Mouse (Mus musculus) cerebellum, postnatal 36 days (tissue): ENCODE results near the gene Aco2.

ENCODE experiments used
- DNase-seq, 2 experiments: peaks; one replicate each; pipeline ENCODE4 v3.0.0; 2021 to 2022; ENCODE audit warnings: mixed read lengths in 2 of 2

The Aco2 gene

DNA sequence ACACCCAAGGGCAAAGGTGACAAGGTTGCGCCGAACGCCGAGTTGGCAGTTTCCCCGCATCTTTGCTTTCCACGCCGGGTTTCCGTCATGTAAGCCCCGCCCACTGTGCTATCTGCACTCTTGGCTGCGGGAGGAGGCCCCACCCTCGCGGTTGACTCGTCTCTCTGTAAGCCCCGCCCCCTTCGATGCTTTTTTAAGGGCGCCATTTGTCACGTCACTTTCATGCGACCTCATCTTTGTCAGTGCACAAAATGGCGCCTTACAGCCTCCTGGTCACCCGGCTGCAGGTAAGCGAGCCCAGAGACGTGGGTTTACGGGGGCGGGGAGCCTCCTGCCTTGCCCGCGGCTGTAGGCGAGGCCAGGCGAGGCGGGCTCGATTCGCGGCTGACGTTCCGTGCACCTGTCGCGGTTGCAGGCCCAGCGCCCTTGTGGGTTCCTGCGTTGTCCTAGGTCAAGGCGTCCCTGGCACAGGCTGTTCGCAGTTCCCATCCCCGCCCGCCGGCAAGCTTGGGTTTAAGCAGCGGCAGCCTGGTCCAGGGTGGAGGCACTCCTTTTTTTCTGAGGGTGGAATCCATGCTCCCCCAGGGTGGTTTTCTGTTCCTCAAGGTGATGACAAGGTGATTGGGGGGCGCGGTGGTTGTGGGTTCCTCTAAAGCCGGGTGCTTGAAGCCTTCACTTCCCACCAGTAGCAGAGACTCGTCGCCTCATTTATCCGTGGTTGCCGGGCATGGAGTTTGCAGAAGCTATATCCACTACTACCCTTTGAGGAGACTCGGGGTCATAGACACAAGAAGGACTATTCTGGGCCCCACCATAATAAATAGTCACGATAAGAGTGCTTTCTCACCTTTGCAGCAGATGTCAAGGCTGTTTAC lies at the start of gene Aco2:
TSS of gene Aco2 (plus strand) at position 48 of the 875 bp plus-strand sequence.
- DNase-seq = peak; percentile 99 to 100

GRCm38 (mm10) chr15:81822631-81823030 lies 49.5 kb upstream of the Aco2 start:
- DNase-seq = no peak

DNA sequence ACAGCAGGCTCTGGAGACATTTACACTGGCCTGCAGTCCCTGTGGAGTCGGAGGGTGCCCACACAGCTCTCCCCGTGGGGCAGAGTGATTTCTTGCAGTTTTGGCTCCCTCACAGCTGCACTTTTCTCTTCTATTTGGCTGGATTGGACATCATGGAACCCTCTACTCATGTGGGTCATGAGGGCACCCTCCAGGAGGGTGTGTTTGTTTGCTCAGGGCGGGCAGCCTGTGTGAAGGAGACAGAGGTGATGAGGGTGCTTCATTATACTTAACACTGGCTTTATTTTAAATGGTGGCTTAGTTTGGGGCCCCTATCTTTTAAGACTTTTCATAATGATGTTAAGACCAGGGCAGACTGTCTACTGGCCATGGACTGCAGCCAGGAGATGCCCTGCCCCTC lies 47.3 kb upstream of the Aco2 start:
- no peak for DNase-seq

DNA sequence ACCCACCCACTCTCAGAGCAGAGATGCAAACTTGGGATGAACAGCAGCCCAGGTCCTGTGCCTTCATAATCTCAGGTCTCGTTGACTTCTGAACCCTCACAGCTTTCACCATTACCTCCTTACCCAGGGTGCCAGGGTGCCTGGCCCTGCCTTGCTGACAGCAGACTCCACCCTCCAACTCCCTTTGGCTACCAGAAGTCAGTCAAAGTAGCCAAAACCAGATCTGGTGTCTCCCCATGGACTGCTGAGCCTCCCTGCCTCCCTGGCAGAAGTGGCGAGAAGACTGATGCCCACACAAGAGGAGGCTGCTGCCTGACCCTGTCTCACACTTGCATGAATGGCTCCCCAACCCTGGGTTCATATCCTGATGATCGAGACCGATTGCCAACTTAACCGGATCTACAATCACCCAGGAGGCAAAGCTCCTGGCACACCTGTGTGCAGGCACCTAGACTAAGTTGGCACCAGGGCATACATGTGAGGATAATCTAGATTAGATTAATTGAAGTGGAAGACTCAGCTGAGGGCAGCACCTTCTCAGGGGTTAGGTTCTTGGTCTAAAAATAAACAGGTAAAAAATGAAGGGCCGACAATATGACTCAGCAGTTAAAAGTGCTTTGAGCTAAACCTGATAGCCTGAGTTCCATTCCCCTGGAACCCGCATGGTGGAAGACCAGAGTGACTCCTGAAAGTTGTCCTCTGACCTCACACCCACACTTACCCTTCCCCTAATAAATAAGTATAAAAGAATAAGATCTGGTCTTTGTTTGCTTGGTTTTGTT lies 43.5 kb upstream of the Aco2 start:
- DNase-seq = no peak

DNA sequence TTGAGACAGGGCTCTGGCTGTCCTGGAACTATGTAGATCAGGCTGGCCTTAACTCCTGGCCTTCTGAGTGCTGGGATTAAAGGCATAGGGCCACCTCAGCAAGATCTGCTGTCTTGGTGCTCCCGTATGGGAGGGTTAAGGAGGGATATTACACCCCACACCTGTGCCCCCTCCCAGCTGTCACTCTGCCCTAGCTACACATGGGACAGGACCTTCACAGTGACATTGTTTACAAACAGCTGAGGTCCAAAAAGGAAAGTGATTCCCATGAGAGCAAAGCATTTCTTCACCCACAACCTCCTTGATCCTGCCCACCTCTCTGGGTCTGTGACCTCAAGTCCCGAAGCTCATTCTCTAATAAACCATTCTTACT lies 42.9 kb upstream of the Aco2 start:
- no peak for DNase-seq

- DNase-seq = no peak
Observed at GRCm38 (mm10) chr15:81830530-81830929, 41.6 kb upstream of the Aco2 start.

DNA sequence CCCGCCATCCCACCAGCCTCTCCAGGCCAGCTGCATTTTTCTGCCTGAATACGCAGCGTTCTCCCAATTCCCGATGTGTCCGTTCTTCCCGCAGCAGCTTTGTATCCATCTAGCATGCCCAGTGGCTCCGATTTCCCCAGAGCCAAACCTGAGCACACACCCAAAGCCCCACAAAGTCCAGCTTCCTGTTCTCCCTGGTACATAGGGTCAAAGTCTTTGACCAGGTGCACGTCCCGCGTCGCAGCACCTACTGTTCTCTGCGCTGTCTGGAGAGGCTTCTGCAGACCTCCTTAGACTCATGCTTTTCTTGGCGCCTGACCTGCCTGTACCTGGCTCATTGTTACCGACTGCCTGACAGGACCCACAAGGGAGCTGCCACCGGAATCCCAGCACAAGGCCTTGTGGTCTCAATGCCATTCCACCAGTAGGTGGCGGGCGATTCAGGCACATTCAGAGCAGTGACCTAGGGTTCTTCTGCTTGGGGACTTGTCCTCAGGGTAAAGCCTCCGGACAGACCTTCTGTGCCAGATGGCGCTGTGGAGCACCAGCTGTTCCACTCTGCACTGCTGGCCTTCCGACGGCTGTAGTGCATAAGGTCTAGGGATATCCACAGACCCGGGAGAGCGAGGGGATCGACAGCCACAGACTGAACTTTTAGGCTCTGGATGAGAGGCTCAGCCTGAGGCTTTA lies 40.8 kb upstream of the Aco2 start:
- DNase-seq = peak; percentile 93 to 94

GRCm38 (mm10) chr15:81832219-81832618 lies 39.9 kb upstream of the Aco2 start:
- no peak for DNase-seq

GRCm38 (mm10) chr15:81833481-81833880 lies 38.6 kb upstream of the Aco2 start:
- DNase-seq = no peak

DNA sequence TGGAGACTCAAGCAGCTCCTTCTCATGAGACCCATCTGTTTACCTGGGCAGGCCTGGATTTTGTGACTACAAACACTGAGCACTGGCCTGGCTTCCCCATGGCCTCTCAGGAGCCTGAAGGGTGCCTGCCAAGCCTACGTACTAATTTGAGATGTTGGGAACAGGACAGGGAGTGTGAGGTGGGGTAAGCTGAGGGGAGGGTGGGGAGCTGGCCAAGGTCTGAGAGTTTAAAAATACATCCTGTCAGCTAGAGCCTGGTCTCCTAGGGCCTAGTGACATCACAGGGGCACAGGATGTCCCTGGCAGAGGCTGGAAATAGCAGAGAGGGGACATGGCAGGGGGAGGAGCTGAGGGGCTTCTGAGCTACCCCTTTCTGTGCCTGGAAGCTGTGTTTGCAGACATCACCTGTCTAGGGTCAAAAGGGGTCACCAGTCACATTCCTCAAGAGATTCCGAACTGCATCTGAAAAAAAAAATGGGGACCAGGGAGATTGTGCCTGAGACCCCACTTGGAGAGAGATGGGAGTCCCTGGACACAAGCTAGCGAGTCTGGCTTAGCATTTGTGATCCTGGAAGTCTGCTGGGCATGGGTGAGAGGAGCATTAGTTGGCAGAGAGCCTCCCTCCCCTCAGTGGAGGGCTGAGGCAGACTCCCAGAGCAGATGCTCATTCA lies 37.8 kb upstream of the Aco2 start:
- peak in 1 of 2 experiments; percentile 63 for DNase-seq

- DNase-seq = no peak
Observed at GRCm38 (mm10) chr15:81835007-81835880, 36.9 kb upstream of the Aco2 start.

DNA sequence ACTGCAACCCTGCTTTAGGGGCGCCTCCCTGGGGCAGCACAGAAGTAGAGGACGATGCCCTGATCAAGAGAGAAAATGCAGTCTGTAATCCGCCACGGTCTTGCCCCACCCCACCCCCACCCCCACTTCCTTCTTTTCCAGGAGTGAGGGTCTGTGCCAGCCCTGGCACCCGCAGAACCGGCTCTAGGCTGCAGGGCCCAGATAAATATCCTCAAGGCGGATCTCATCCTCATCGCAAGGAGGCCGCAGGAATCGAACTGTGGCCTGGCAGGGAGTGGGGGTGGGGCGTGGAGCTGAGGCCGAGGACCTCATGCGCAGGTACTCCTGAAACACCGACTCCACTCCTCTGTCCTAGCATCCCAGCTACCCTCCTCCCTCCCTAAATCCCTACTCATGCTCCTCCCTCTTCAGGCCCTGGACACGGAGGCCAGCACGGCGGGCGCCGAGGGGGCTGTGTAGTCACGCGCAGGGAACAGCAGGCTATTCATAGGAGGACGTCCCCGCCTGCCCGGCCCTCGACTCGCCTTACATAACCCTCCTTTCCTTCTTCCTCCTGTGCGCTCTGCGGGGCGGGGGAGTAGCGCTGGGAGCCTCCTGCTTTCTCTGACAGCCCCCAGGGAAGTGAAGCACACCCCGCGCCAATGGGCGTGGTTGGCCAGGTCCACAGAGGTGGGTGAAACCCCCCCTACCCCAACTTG lies 35.8 kb upstream of the Aco2 start:
- peak; percentile 83 to 85 for DNase-seq

DNA sequence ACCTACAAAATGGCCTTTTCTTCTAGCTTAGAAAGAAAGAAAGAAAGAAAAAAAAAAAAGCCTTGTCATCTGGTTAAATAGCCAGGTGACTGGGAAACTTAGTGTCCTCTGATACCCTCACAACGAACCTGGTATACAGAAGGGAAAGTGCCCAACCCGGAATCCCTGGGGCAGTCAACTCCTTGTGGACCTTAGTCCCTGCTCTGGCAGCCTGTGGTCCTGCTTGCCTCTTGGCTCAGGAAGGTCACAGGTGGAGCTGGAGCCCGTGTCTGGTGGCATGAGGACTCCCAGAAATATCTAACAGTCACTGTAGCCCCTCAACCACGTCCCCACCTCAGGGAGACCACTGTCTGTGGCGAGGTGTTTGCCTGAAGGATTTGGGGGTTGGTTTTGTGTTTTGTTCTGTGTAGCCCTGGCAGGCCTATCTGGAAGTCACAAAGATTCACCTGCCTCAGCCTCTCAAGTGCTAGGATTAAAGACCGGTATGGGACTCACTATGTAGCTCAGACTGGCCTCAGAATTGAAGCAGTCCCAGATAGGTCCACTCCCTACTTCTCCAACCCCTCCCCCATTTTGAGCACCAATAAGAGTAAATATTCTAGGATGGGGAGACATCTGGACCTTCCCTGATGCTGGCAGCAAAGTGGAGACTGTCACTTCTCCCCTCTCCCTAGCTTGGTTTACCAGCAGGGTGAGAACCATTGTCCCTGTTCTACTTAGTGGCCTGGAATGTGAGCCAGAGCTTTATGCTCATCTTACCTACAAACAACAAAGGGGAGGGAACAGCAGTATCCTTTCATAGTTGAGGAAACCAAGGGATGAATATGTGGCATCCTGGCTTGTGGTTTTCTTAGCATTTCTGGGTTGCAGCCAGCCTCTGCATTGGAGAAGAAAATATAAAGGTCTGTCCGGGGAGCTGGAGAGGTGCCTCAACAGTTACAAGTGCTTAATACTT lies 34.9 kb upstream of the Aco2 start:
- DNase-seq = no peak

DNA sequence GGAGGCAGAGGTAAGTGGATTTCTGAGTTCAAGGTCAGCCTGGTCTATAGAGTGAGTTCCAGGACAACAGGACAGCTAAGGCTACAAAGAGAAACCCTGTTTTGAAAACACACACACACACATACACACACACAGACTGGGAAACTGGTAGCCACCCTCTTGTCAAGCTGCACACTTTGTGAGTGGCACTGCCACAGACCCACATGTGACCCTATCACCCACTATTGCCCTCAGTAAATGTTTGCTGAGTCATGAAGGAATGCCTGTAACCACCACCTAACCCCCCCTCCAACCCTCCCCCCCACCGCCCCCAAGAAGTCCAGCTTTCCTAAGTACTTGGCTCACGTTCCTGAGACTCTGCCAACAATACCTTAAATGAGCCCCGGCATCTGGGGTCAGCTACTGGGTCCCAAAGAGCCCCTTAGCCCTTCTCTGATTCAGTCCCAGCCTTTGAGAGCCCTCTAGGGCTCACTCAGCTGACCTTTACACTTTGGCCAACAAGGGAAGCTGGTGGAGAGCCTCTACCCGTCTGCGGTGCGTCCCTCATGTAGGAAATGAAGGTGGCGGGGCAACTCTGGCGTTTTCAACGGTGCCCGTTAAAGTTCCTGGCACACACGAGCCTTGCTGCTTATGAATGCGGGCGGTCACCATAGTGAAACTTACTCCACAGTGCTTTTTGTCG lies 33.4 kb upstream of the Aco2 start:
- no peak for DNase-seq

GRCm38 (mm10) chr15:81839634-81840033 lies 32.5 kb upstream of the Aco2 start:
- DNase-seq = peak; percentile 95 to 99

DNA sequence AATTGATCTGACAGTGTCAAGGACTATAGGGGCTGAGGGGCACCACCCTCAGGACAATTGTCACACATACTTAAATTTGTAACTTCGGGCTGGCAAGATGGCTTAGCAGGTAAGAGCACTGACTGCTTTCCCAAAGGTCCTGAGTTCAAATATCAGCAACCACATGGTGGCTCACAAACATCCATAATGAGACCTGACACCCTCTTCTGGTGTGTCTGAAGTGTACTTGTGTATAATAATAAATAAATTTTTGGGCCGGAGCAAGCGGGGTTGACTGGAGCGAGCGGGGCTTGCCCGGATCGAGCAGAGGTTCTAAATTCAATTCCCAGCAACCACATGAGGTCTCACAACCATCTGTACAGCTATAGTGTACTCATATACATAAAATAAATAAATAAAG lies 31.8 kb upstream of the Aco2 start:
- DNase-seq = no peak

DNA sequence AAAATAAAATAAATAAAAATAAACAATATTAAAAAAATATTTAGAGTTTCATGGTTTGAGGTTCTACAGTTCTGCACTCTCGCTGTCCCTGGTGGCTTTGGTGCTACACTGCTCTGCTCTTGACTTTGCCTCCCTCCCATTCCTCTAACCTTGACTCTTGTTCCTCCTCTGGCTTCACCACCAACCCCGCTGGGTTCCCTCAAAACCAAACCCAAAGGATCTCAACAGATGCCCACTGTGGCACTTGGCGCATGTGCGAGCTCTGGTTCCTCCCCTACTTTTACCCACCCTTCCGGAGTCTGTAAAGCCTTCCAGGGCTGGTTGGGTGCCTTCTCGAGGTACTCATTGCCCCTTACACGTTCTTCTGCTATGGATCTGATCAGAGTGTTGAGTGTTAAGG lies 29.8 kb upstream of the Aco2 start:
- DNase-seq = no peak

DNA sequence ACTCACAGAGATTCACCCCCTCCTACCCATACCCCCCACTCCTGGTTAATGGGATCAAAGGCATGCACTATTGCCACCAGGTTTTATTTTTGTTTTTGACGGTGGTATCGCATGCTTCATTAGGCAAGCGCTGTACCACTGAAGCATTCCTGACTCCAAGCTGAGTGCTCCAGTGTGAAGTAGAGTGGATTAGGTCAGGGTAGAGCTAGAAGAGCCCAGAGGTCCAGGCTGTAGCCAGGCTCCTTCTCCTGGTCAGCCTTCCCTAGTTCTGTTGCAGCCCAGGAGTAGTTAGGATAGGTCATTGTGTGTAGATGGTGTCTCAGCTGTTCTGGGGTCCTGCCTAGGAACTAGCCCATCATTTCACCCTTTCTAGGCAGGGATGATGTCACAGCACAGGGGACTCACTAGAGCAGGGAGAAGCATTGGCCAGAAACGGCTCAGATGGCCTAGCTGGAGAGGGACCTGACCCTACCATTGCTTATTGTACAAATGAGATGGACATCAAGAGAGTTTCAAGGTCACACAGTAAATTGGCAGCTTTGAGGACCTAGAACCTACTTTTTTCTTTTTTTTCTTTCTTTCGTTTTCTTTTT lies 27.0 kb upstream of the Aco2 start:
- DNase-seq = no peak

DNA sequence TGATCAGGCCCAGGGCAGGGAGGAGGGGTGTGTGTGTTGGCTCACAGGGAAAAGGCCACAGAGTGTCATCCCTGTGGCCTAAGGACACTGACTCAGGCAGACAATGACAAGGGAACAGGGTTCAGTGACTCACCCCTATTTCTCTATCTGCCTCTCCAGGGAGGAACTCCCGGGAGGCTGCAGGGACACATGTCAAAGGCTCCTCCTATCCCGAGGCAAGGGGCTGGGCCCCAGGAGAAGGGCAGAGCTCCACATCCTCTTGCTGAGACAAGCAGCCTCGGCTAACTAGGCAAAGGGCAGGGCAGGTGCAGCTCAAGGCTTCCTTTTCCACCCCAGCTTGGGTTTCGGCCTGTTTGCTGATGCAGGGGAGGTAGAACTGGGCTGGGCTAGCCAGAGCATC lies 26.4 kb upstream of the Aco2 start:
- DNase-seq = no peak
